Mouse (Mus musculus) heart, adult 8-10 months (tissue): ENCODE measurements around the gene Kcna1. TPM values are rescaled to one million over a fixed set of nuclear protein-coding genes. Genes with fewer than 3 reads are reported as not detected.

Experiments
- DNase-seq: peaks from one replicate; pipeline ENCODE4 v3.0.0; 2022; ENCODE audit warnings: low spot score
- total RNA-seq, 4 experiments: library from RNA; stranded (reverse); gene quantifications; 2 replicates each; pipeline ENCODE4 v1.2.4; 2022

The Kcna1 gene
- total RNA-seq, result 1 to 10 TPM; 1.8 to 2.7 (median 2.1) TPM

- no peak for DNase-seq
Observed at GRCm38 (mm10) chr6:126646381-126646780, at the start of gene Kcna1. Kcna1 (minus strand) TSS chr6:126646384.

GRCm38 (mm10) chr6:126687120-126687519 is 40.9 kb upstream of the Kcna1 start:
- no peak for DNase-seq

- no peak for DNase-seq
Observed at GRCm38 (mm10) chr6:126685135-126685534, 39.0 kb upstream of the Kcna1 start.

GRCm38 (mm10) chr6:126678961-126679360 is 32.8 kb upstream of the Kcna1 start:
- DNase-seq, result no peak

GRCm38 (mm10) chr6:126667001-126667400 is 20.8 kb upstream of the Kcna1 start:
- DNase-seq, result no peak

GRCm38 (mm10) chr6:126666091-126666490 is 19.9 kb upstream of the Kcna1 start:
- DNase-seq, result no peak

- DNase-seq, result no peak
Observed at GRCm38 (mm10) chr6:126664569-126664968, 18.4 kb upstream of the Kcna1 start.

GRCm38 (mm10) chr6:126657646-126658394 is 11.6 kb upstream of the Kcna1 start:
- no peak for DNase-seq

GRCm38 (mm10) chr6:126653561-126653960 is 7.4 kb upstream of the Kcna1 start:
- DNase-seq, result no peak

- DNase-seq, result no peak
Observed at GRCm38 (mm10) chr6:126645644-126646358, 383 bp downstream of the Kcna1 start.

GRCm38 (mm10) chr6:126645044-126645541 is 1.1 kb downstream of the Kcna1 start:
- no peak for DNase-seq

- no peak for DNase-seq
Observed at GRCm38 (mm10) chr6:126644181-126645043, 1.8 kb downstream of the Kcna1 start.

GRCm38 (mm10) chr6:126643341-126644055 is 2.7 kb downstream of the Kcna1 start:
- DNase-seq, result no peak

GRCm38 (mm10) chr6:126642856-126643321 is 3.3 kb downstream of the Kcna1 start:
- no peak for DNase-seq

- no peak for DNase-seq
Observed at GRCm38 (mm10) chr6:126628451-126628850, 17.7 kb downstream of the Kcna1 start.

GRCm38 (mm10) chr6:126618455-126618854 is 27.7 kb downstream of the Kcna1 start:
- no peak for DNase-seq

GRCm38 (mm10) chr6:126610746-126611145 is 35.4 kb downstream of the Kcna1 start:
- no peak for DNase-seq

GRCm38 (mm10) chr6:126609193-126609947 is 36.8 kb downstream of the Kcna1 start:
- no peak for DNase-seq

- DNase-seq, result no peak
Observed at GRCm38 (mm10) chr6:126601843-126602326, 44.3 kb downstream of the Kcna1 start.
